Mouse (Mus musculus): ENCODE measurements around the gene Unc79. TPM values are rescaled to one million over a fixed set of nuclear protein-coding genes. Genes with fewer than 3 reads are reported as not detected.

The Unc79 gene
- polyA plus RNA-seq, 1 experiment = 0.57 TPM

- WGBS = 81% methylated on average over 4 of the region's 4 CpGs
- no peaks in the 10 kb centered on the region for H3K4me1 ChIP-seq (ENCODE audit: control insufficient read depth, insufficient read depth, low read length)
- no peak for TF ChIP-seq POLR2A (IDR thresholded peaks at IDR 0.05; ENCODE audit: borderline replicate concordance, control insufficient read depth, low read depth, low read length)
- no peak for TF ChIP-seq CTCF (IDR thresholded peaks at IDR 0.05; ENCODE audit: control insufficient read depth, insufficient read depth, low read length)
Observed at GRCm38 (mm10) chr12:103226121-103226520, 277.5 kb downstream of the Unc79 start.

DNA sequence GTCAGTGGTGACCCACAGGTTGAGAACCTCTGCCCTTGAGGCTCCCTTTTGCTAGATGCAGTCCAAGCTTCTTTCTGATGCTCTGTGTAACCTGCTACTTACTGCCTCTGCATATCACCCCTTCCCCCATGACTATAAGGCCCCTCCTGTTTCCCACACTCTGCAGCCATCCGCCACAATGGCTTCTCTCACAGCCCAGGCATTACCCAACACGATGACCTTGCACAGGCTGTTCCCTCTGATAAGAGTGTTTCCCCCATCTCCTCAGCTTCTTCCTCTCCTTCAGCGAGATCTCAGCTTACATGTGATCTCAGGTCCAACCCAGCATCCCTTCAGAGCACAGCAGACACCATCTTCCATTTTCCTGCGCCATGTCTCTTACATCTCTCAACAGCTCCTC, 280.4 kb downstream of the Unc79 start:
- TF ChIP-seq CTCF (IDR thresholded peaks at IDR 0.05; ENCODE audit: control insufficient read depth, insufficient read depth, low read length) (no peak), POLR2A (IDR thresholded peaks at IDR 0.05; ENCODE audit: borderline replicate concordance, control insufficient read depth, low read depth, low read length) (no peak)
- Histone ChIP-seq H3K4me1 (ENCODE audit: control insufficient read depth, insufficient read depth, low read length) (no peaks in the 10 kb centered on the region), H3K27ac (ENCODE audit: control insufficient read depth, insufficient read depth, low read depth, low read length, poor library complexity) (no peak overlapping the region), H3K4me3 (replicated peaks; ENCODE audit: control insufficient read depth, low read depth, low read length) (no peak overlapping the region)
- 35% methylated on average over 4 of the region's 4 CpGs for WGBS

More at GRCm38 (mm10) chr12:103226121-103226520, 277.5 kb downstream of the Unc79 start:
- no peak overlapping the region for H3K27ac ChIP-seq (ENCODE audit: control insufficient read depth, insufficient read depth, low read depth, low read length, poor library complexity)
- H3K4me3 ChIP-seq (replicated peaks; ENCODE audit: control insufficient read depth, low read depth, low read length) = no peak overlapping the region

Other genes with a start within 250 kb of the Unc79 start
- gene Itpk1, start 243.9 kb upstream of the Unc79 start, polyA plus RNA-seq (2011; ENCODE audit: insufficient read depth, insufficient read length, low replicate concordance, missing spikeins) = 9.9 and 15.8 TPM in 2 replicates
- gene Moap1, start 205.2 kb upstream of the Unc79 start, polyA plus RNA-seq (2011; ENCODE audit: insufficient read depth, insufficient read length, low replicate concordance, missing spikeins) = not detected in 2 replicates
- gene Tmem251, start 205.1 kb upstream of the Unc79 start, polyA plus RNA-seq (2011; ENCODE audit: insufficient read depth, insufficient read length, low replicate concordance, missing spikeins) = 3.5 and 7.1 TPM in 2 replicates
- gene Gm28051, start 191.1 kb upstream of the Unc79 start, polyA plus RNA-seq (2011; ENCODE audit: insufficient read depth, insufficient read length, low replicate concordance, missing spikeins) = not detected in 2 replicates
- 7.2 and 11.1 TPM in 2 replicates for gene Gon7, start 191.1 kb upstream of the Unc79 start, polyA plus RNA-seq (2011; ENCODE audit: insufficient read depth, insufficient read length, low replicate concordance, missing spikeins)
- gene Ubr7, start 190.9 kb upstream of the Unc79 start, polyA plus RNA-seq (2011; ENCODE audit: insufficient read depth, insufficient read length, low replicate concordance, missing spikeins) = 10.9 and 14.4 TPM in 2 replicates
- 6.1 and 7.3 TPM in 2 replicates for gene Gm20604, start 190.2 kb upstream of the Unc79 start, polyA plus RNA-seq (2011; ENCODE audit: insufficient read depth, insufficient read length, low replicate concordance, missing spikeins)
- 6.8 and 8.0 TPM in 2 replicates for gene Btbd7, start 70.4 kb upstream of the Unc79 start, polyA plus RNA-seq (2011; ENCODE audit: insufficient read depth, insufficient read length, low replicate concordance, missing spikeins)
- gene Cox8c, start 49.5 kb upstream of the Unc79 start, polyA plus RNA-seq (2011; ENCODE audit: insufficient read depth, insufficient read length, low replicate concordance, missing spikeins) = not detected in 2 replicates

Measured in bone marrow, adult 2 months (tissue).